Mouse (Mus musculus) forelimb bud, embryonic 11.5 days (tissue): ENCODE data around the gene Neil3.
"Not testable (repeated sequence)": the region's sequence is repeated elsewhere in the genome, so short reads cannot be mapped to it uniquely, and the experiment has no call there.

ENCODE experiments used
- DNase-seq: peaks from one replicate; pipeline ENCODE4 v3.0.0-alpha.2; 2012; ENCODE audit warnings: low read depth, low spot score

Neil3 gene

DNA sequence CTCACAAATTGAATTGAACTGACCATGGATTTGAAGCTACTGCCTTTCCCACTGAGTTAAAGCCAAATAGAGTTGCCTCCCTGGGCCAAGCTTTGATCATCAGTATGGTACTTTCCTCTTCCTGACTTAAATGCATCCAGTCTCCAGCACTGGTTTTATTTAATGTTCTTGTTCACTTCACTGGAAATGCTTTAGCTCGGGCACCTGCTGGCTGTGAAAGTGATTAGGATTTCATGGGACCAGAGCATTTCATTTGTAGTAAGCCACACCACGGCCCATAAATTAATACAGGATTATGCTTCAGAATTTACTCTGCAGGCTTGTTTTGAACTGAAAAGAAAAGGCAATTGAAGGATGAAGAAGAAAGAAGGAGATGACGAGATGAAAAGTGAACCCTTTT lies 100.8 kb downstream of the Neil3 start:
- not testable (repeated sequence) for DNase-seq
